Mouse (Mus musculus) midbrain, embryonic 14.5 days (tissue): ENCODE results near the gene Tas1r3. TPM values are rescaled to one million over a fixed set of nuclear protein-coding genes. Genes with fewer than 3 reads are reported as not detected.

Experiments used
- ATAC-seq: fragments of 200-750 bp; cut with Nextera tagmentation; 2 replicates; pipeline ENCODE4 v1.8.0; 2017; ENCODE audit warnings: moderate number of reproducible peaks, moderate library complexity; ENCODE audit not compliant: low FRiP score, low TSS enrichment
- DNase-seq: peaks from one replicate; pipeline ENCODE4 v3.0.0-alpha.2; 2015
- H3K27ac ChIP-seq: fragments of 300-500 bp; sonication (generic); replicated peaks from 2 replicates; pipeline ENCODE4 v1.5.1; 2014; ENCODE audit warnings: mild to moderate bottlenecking, low read depth, low read length, moderate library complexity
- H3K27me3 ChIP-seq: fragments of 300-500 bp; sonication (generic); 2 replicates; pipeline ENCODE4 v1.6.1; 2014; ENCODE audit warnings: low read length, control low read depth, mixed read lengths; ENCODE audit not compliant: control insufficient read depth, insufficient read depth
- H3K36me3 ChIP-seq: fragments of 300-500 bp; sonication (generic); 2 replicates; pipeline ENCODE4 v1.6.1; 2014; ENCODE audit warnings: low read length, control low read depth; ENCODE audit not compliant: control insufficient read depth, insufficient read depth
- H3K4me1 ChIP-seq: fragments of 300-500 bp; sonication (generic); 2 replicates; pipeline ENCODE4 v1.6.1; 2014; ENCODE audit warnings: mild to moderate bottlenecking, antibody characterized with exemption, low read length, control low read depth; ENCODE audit not compliant: control insufficient read depth, insufficient read depth
- H3K4me2 ChIP-seq: fragments of 300-500 bp; sonication (generic); 2 replicates; pipeline ENCODE4 v1.6.1; 2014; ENCODE audit warnings: mild to moderate bottlenecking, low read length, moderate library complexity
- H3K4me3 ChIP-seq: fragments of 300-500 bp; sonication (generic); replicated peaks from 2 replicates; pipeline ENCODE4 v1.5.1; 2014; ENCODE audit warnings: low read depth, low read length
- H3K9ac ChIP-seq: fragments of 300-500 bp; sonication (generic); replicated peaks from 2 replicates; pipeline ENCODE4 v1.6.1; 2014; ENCODE audit warnings: mild to moderate bottlenecking, low read length, moderate library complexity
- H3K9me3 ChIP-seq: fragments of 300-500 bp; sonication (generic); 2 replicates; pipeline ENCODE4 v1.6.1; 2016; ENCODE audit warnings: low read length, control low read depth, mixed read lengths; ENCODE audit not compliant: control insufficient read depth
- WGBS: fragments of 180-500 bp; shearing (Covaris S2); extraction: QIAGEN DNeasy Blood & Tissue Kit; methylation state at CpG from one replicate; pipeline ENCODE4 v1.1.7; 2014; 5-methylcytosine and 5-hydroxymethylcytosine counted together
- polyA plus RNA-seq: library from polyadenylated mRNA; unstranded; fragments of >200 nt; fragmentation: Nextera tagmentation; extraction: Ambion mirVana; gene quantifications from 2 replicates; pipeline ENCODE4 v1.2.1, GENCODE M21; 2014

Gene Tas1r3
- polyA plus RNA-seq, 1 experiment from 2014 or later: 0.57 TPM

GRCm38 (mm10) chr4:155869317-155870033, 6.3 kb upstream of the Tas1r3 start, which contains the start of the genes Cptp and Ints11:
TSS of gene Cptp (minus strand) at chr4:155869440.
TSS of gene Ints11 (plus strand) at chr4:155869546.
- H3K27ac ChIP-seq: peak within 1 kb of the TSS; percentile 79
- H3K4me1 ChIP-seq: peaks cover 12% of the 10 kb centered on the region
- H3K36me3 ChIP-seq: peaks cover 39% of the 10 kb centered on the region
- H3K9ac ChIP-seq: peak within 1 kb of the TSS; percentile 76
- H3K4me2 ChIP-seq: peak within 1 kb of the TSS; percentile 97
- under 1% methylated on average over 63 of the region's 63 CpGs for WGBS
- peak; percentile 97 for DNase-seq
- H3K4me3 ChIP-seq: peak within 1 kb of the TSS; percentile 78
- no peaks in the 10 kb centered on the region for H3K27me3 ChIP-seq
- no peaks in the 10 kb centered on the region for H3K9me3 ChIP-seq
- ATAC-seq: peak; percentile 95

DNA sequence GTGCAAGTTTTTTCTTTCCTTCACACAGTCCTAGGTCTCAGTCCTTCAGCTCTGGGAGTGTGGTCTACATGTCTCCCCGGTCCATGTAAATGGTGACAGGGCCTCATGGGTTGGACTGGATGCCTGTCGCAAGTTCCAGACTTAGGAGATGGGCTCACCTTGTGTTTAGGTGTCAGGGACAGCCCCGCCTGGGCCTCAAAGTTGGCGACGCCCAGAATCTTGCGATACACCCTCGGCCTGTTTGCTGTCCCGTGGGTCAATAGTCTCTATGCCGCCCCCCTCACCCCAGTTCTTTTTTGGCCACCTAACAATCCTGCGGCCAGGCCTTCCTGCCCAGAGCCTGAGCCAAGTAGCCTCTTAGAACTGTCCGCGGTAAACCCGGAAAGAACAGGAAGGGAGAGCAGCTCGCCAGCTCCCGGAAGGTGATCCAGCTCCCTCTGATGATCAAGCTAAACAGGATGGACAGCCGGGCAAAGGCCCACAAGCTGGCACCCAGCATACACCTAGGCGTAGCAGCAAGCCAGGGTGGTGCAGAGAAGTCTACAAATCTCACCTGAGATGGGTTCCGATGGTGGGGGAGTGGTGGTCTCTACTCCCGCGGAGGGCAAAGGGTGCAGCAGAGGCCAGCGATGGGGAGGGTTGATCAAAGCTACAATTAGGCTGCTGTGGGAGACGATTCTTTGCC, 5.6 kb upstream of the Tas1r3 start:
- H3K27ac ChIP-seq: peak overlapping the region; percentile 41; the same call in 1 of the 2 replicates

GRCm38 (mm10) chr4:155861787-155862186, 1.4 kb downstream of the Tas1r3 start:
- H3K27ac ChIP-seq: no peak overlapping the region
- no peak overlapping the region for H3K4me2 ChIP-seq
- H3K36me3 ChIP-seq: peaks cover 67% of the 10 kb centered on the region
- no peaks in the 10 kb centered on the region for H3K4me1 ChIP-seq
- H3K4me3 ChIP-seq: no peak overlapping the region
- no peak overlapping the region for H3K9ac ChIP-seq
- no peak for ATAC-seq
- H3K27me3 ChIP-seq: no peaks in the 10 kb centered on the region
- 93% methylated on average over 7 of the region's 7 CpGs for WGBS
- DNase-seq: no peak
- no peaks in the 10 kb centered on the region for H3K9me3 ChIP-seq

More for the DNA sequence above, 5.6 kb upstream of the Tas1r3 start:
- WGBS: 11% methylated on average over 22 of the region's 22 CpGs
- Histone ChIP-seq H3K36me3 (peaks cover 32% of the 10 kb centered on the region), H3K9me3 (no peaks in the 10 kb centered on the region), H3K27me3 (no peaks in the 10 kb centered on the region), H3K4me3 (peak overlapping the region; percentile 78), H3K9ac (peak overlapping the region; percentile 76), H3K4me1 (peaks cover 12% of the 10 kb centered on the region), H3K4me2 (peak overlapping the region; percentile 97)
- DNase-seq: no peak
- no peak; the same call in 1 of the 2 replicates for ATAC-seq

- H3K9ac ChIP-seq: no peak overlapping the region
- no peaks in the 10 kb centered on the region for H3K4me1 ChIP-seq
- WGBS: 37% methylated on average over 13 of the region's 13 CpGs
- no peaks in the 10 kb centered on the region for H3K27me3 ChIP-seq
- H3K9me3 ChIP-seq: no peaks in the 10 kb centered on the region
- H3K36me3 ChIP-seq: peaks cover 76% of the 10 kb centered on the region
- H3K4me2 ChIP-seq: no peak overlapping the region
- ATAC-seq: no peak
- no peak overlapping the region for H3K27ac ChIP-seq
- H3K4me3 ChIP-seq: no peak overlapping the region
- DNase-seq: no peak
These were observed 3.8 kb downstream of the Tas1r3 start for GRCm38 (mm10) chr4:155859318-155859717.

GRCm38 (mm10) chr4:155856881-155857280, 6.3 kb downstream of the Tas1r3 start:
- DNase-seq (no peak), ATAC-seq (no peak)
- Histone ChIP-seq H3K36me3 (peaks cover 86% of the 10 kb centered on the region), H3K4me2 (no peak overlapping the region), H3K9me3 (no peaks in the 10 kb centered on the region), H3K27ac (no peak overlapping the region), H3K9ac (no peak overlapping the region), H3K4me1 (no peaks in the 10 kb centered on the region), H3K27me3 (no peaks in the 10 kb centered on the region), H3K4me3 (no peak overlapping the region)
- 90% methylated on average over 3 of the region's 3 CpGs for WGBS

DNA sequence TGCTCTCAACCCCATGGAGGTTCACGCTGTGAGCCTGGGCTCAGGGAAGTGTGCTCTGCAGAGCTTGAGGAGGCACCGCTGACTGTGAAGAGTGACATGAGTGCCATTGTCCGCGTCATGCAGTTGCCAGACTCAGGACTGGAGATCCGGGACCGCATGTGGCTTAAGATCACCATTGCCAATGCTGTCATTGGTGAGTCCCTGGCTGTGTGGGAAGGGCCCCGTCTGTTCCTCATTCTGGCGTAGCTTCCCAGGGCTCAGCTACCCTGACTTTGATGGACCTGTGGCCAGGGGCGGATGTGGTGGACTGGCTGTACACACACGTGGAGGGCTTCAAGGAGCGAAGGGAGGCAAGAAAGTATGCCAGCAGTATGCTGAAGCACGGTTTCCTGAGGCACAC, 7.1 kb downstream of the Tas1r3 start:
- WGBS: 92% methylated on average over 12 of the region's 12 CpGs
- Histone ChIP-seq H3K4me3 (no peak overlapping the region), H3K9me3 (no peaks in the 10 kb centered on the region), H3K27ac (no peak overlapping the region), H3K4me1 (no peaks in the 10 kb centered on the region), H3K36me3 (peaks cover 78% of the 10 kb centered on the region), H3K9ac (no peak overlapping the region), H3K27me3 (no peaks in the 10 kb centered on the region), H3K4me2 (no peak overlapping the region)
- ATAC-seq: no peak
- DNase-seq: no peak

DNA sequence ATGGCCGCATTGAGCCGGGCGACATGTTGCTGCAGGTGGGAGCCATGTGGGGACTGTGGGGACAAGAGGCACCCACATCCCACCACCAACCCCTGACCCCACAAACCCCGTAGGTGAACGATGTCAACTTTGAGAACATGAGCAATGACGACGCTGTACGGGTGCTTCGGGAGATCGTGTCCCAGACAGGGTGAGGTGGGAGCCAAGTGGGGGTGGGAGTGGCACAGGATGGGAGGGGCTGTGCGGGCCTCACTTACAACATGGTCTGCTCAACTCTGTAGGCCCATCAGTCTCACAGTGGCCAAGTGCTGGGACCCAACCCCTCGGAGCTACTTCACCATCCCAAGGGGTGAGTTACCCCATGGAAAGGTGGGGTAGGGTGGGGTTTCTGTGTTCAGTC, 8.2 kb downstream of the Tas1r3 start:
- H3K4me1 ChIP-seq: 0 out of 2 replicates have a peak, but pooled peaks cover under 1% of the 10 kb centered on the region
- ATAC-seq (no peak), DNase-seq (no peak)
- no peak overlapping the region for H3K4me3 ChIP-seq
- H3K9me3 ChIP-seq: no peaks in the 10 kb centered on the region
- H3K9ac ChIP-seq: no peak overlapping the region
- peaks cover 68% of the 10 kb centered on the region for H3K36me3 ChIP-seq
- H3K27ac ChIP-seq: no peak overlapping the region
- no peak overlapping the region for H3K4me2 ChIP-seq
- 96% methylated on average over 12 of the region's 12 CpGs for WGBS
- H3K27me3 ChIP-seq: no peaks in the 10 kb centered on the region

DNA sequence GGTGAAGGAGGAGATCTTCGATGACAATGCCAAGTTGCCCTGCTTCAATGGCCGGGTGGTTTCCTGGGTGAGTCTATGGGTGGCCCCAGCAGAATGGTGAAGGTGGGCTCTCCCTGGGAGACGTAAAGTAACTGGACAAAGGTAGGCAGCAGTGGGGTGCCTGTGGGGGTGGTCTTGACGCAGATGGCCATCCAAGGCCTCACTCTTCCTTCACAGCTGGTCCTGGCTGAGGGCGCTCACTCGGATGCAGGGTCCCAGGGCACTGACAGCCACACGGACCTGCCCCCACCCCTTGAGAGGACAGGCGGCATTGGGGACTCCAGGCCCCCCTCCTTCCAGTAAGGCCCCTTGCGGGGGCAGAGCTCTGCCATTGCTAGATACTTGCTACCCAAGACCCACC, 9.7 kb downstream of the Tas1r3 start:
- Histone ChIP-seq H3K4me2 (no peak overlapping the region), H3K9ac (no peak overlapping the region), H3K27me3 (no peaks in the 10 kb centered on the region), H3K9me3 (no peaks in the 10 kb centered on the region), H3K36me3 (peaks cover 53% of the 10 kb centered on the region), H3K4me1 (peaks cover 12% of the 10 kb centered on the region), H3K27ac (no peak overlapping the region), H3K4me3 (no peak overlapping the region)
- 97% methylated on average over 9 of the region's 9 CpGs for WGBS
- ATAC-seq (no peak), DNase-seq (no peak)
